Mouse (Mus musculus) layer of hippocampus, adult 11-12 months (tissue): ENCODE measurements around the gene Vrk3.
"Not testable (repeated sequence)": the region's sequence is repeated elsewhere in the genome, so short reads cannot be mapped to it uniquely, and the experiment has no call there.

Experiments used
- DNase-seq: peaks from one replicate; pipeline ENCODE4 v3.0.0; 2022; ENCODE audit warnings: low spot score

Vrk3 gene

GRCm38 (mm10) chr7:44748101-44749044 lies at the start of gene Vrk3:
Vrk3 (plus strand) TSS chr7:44748413.
- peak; percentile 96 for DNase-seq

GRCm38 (mm10) chr7:44701921-44702320 lies 46.3 kb upstream of the Vrk3 start:
- DNase-seq, result peak; percentile 65

DNA sequence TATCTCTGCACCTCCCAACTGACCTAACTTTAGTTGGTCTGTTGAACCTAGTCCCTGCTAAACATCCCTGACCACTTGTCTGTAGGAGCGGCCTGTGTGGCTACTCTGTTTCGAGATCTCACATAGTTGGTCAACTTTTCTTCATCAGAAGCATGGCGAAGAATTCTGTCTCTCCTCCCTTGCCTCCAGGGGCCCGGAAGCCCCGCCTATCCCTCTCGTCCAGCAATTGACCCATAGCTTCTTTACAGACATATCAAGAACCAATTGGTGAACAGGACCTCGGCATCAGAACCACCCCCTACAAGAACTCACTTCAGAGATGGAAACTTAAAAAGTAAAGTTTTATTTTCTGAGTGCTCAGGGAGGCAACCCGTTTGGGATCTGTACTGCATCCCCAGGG lies 45.2 kb upstream of the Vrk3 start:
- DNase-seq, result no peak

DNA sequence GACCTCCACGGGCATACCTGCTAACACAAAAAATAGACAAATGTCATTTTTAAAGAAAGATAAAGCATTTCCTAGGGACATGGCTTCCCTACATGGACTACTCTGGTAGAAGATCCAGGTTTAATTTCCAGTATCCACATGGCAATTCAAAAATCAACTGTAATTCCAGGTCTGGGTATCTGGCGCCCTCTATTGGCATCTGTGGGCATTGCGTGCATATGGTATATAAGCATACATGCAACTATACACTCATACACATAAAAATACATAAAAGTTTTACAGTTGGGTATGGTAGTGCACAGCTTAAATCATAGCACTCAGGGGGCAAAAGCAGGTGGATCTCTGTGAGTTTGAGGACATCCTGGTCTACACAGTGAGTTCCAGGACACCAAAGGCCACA lies 43.9 kb upstream of the Vrk3 start:
- DNase-seq, result peak; percentile 58

GRCm38 (mm10) chr7:44705086-44705485 lies 43.1 kb upstream of the Vrk3 start:
- DNase-seq, result no peak

DNA sequence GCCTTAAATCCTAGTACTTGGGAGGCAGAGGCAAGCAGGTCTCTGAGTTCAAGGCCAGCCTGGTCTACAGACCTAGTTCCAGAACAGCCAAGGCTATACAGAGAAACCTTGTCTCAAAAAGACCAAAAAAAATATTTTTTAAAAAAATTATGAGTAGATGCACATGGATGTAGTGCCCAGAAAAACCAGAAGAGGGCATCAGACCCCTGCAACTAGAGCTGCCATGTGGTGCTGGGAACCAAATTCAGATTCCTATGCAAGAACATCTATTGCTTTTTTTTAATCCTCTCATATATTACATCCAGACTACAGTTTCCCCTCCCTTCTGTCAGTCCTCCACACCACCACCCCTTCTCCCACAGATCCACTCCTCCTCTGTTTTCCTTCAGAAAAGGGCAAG lies 41.9 kb upstream of the Vrk3 start:
- DNase-seq, result no peak

GRCm38 (mm10) chr7:44707169-44707675 lies 41.0 kb upstream of the Vrk3 start:
- no peak for DNase-seq

- DNase-seq, result not testable (repeated sequence)
Observed at GRCm38 (mm10) chr7:44708093-44708492, 40.1 kb upstream of the Vrk3 start.

DNA sequence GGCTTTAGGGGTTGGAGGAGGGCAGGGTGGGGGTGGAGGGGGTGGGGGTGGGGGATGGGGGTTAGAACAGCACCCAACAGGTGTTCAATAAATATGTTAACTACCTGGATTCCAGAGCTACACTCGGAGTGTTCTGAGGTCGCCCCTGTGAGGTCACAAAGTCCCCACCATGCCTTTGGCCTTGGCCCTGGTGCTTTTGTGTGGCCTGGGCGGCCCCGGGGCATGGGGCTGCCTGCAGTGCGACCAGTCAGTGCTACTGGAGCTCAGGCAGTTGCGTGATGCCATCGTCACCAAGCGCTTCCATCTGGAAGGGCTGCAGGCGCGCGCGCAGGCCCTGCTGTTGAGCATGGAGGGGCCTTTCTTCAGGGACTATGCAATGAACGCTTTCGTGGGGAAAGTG lies 39.6 kb upstream of the Vrk3 start, which contains the start of gene Izumo2:
Izumo2 (plus strand) TSS at position 169 of the 400 bp plus-strand sequence.
- DNase-seq, result no peak

DNA sequence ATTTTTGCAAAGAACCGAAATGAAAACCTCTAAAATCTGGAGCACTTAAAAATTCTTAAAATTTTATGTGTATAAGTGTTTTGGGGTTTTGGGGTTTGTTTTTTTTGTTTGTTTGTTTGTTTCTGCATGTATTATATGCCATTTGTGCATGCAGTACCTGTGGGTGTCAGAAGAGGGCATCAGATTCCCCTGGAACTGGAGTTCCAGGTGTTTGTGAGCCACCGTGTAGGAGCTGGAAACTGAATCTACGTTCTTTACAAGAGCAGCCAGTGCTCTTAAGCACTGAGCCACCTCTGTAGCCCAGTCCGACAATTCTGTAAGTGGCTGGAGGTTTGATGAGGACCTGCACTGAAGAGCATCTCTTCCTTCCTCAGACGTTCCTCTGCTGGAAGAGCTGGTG lies 38.3 kb upstream of the Vrk3 start:
- no peak for DNase-seq

DNA sequence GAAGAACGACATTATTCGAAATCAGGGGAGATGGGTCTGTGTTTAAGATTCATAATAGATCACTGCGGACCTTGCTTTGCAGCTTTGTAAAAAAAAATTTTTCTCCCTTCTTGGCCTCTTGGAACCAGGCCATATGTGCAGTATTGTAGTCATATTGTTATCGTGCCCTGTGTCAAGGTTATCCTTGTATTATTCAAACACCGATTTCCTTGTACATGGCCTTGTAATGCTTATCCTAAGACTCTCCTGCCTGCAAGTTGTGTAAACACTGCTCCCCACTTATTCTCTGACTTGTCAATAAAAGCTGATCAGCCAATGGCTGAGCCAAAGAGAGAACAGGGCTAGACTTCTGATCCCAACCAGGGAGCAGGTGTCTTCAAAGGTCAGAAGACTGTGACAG lies 26.2 kb upstream of the Vrk3 start:
- DNase-seq, result no peak

- DNase-seq, result peak; percentile 7
Observed at GRCm38 (mm10) chr7:44724316-44724715, 23.9 kb upstream of the Vrk3 start.

DNA sequence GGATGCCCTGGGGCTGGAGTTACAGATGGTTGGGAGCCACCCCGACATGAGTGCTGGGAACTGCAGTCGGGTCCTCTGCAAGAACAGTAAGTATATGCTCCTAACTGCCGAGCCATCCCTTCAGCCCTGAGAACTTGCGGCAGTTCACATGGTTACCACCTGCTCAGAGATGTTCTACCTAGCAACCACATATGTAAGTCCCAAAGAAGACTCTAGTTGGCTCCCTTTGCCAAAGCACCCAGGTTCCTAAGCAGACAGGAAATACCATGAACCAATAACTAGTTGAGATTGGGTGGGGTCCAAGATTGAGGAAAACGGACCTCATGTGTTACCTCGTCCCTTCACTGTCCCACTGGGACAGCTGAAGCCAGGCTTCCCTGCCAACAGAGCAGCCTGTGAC lies 21.9 kb upstream of the Vrk3 start:
- peak; percentile 15 for DNase-seq

DNA sequence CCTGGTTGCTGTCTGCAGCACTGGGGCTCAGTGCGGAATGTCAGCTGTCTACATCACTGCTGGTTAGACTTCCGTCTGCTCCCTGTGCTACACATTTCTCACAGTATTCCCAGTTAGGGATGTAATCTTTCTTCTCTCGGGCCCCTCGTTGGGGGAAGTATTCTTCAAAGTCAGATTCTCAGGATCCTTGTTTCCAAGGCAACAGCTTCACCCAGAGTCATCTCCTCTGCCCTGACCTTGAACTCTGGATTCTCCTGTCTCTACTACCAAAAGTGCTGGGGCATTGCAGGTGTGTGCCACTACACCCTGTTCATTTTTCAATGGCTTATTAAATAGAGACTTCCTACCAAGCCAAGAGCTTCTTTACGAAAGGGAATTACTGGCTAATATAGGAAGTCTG lies 21.1 kb upstream of the Vrk3 start:
- no peak for DNase-seq

GRCm38 (mm10) chr7:44728082-44728975 lies 19.9 kb upstream of the Vrk3 start:
- DNase-seq, result no peak

DNA sequence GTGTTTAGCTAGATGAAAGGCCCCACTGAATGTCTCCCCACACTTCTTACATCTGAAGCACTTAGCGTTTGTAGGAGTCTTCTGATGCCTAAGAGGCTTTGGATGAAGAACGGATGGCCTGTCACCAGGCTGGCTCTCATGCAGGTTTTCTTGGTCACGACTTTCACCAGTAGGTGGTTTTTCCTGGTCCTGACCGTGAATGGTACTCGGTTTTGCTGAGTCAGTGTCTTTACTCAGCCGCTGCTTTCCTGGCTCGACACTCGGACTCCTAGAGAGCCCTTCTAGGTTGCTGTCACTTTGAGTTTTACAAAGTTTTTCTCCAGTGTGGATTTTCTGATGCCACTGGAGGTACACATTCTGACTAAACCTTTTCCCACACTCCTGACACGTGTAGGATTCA lies 14.5 kb upstream of the Vrk3 start:
- DNase-seq, result no peak

DNA sequence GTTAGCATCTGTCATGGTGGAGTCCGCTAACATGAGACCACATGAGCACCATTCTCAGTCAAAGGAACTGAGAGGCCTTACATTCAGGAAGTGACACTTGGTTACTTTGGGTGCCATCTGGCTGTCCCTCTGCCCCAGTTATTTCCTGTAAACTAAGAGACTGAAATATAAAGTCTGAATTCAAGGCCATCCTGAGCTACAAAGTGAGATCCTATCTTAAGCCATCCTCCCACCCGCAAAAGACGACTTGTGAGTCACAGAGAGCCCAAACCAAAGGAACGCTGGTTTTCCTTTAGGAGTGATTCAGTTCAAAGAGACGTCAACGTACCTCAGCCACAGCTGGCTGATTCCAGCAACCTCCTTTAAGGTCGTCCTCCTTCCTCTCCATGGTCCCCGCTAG lies 6.9 kb upstream of the Vrk3 start:
- DNase-seq, result no peak

DNA sequence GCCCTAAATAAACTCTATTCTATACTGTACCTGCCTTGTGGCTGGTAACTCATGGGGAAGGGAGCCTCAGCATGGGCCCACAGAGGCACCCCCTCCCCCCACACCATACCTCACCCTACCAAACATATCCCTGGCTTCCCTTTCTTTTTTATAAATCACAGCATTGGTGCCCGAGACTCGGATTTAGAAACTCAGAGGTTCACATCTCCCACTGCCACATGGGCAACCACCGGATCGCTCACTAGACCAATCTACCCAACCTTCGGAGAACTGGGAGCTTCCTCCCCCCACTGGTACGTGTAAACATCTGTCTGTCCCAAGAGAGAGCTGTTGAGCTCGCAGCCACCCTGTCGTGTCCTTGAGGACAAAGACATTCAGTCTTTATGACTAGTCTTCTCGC lies 3.9 kb upstream of the Vrk3 start:
- no peak for DNase-seq

GRCm38 (mm10) chr7:44745076-44745475 lies 3.1 kb upstream of the Vrk3 start:
- DNase-seq, result peak; percentile 68

DNA sequence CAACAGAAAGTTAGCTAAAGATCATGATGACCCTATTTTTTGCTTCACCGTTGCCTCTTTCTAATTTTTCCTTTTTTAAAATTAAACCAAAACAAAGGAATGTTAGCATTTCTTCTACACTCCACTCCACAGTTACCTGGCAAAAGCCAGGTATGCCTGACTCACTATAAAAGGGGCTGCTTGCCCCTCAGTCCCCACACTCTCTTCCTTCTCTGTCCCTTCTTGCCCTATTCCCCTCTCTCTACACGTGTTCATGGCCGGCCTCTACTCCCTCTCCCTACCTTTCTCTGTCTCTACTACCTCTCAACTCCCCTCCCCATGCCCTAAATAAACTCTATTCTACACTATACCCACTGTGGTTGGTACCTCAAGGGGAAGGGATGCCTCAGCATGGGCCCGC lies 1.1 kb upstream of the Vrk3 start:
- no peak for DNase-seq

DNA sequence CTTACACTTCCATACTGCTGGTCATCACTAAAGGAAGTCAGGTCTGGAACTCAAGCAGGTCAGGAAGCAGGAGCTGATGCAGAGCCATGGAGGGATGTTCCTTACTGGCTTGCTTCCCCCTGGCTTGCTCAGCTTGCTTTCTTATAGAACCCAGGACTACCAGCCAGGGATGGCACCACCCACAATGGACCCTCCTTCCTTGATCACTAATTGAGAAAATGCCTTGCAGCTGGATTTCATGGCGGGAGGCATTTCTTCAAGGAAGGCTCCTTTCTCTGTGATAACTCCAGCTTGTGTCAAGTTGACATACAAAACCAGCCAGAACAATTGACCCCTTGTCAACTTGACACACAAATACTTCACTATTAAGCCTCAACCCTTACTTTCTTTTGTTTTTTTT lies 2.7 kb downstream of the Vrk3 start, which contains the start of gene Zfp473:
Zfp473 (minus strand) TSS at position 101 of the 400 bp plus-strand sequence.
- DNase-seq, result not testable (repeated sequence)

DNA sequence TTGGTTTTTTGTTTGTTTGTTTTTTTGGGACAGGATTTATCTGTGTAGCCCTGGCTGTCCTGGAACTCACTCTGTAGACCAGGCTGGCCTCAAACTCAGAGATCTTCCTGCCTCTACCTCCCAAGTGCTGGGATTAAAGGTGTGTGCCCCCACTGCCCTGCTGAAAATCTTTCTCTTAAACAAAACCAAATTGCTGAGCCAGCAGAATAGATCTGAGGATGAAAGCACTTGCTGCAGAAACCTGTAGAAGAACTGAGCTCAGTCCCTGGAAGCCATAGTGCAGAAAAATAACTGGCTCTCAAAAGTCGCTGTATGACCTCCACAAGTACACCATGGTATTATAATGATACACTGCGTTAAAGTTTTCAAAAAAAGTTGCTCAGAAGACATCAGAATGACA lies 9.0 kb downstream of the Vrk3 start:
- no peak for DNase-seq

- no peak for DNase-seq
Observed at GRCm38 (mm10) chr7:44760366-44760765, 12.2 kb downstream of the Vrk3 start.
